Mouse (Mus musculus) embryo, embryonic 11.5 days (tissue): ENCODE data around the gene Ogg1.
"Not testable (repeated sequence)": the region's sequence is repeated elsewhere in the genome, so short reads cannot be mapped to it uniquely, and the experiment has no call there.

Experiments
- DNase-seq: peaks from one replicate; pipeline ENCODE4 v3.0.0-alpha.2; 2012; ENCODE audit warnings: low read depth, low spot score

The Ogg1 gene

GRCm38 (mm10) chr6:113331721-113332120, 4.9 kb downstream of the Ogg1 start:
- no peak for DNase-seq

GRCm38 (mm10) chr6:113332734-113333133, 6.0 kb downstream of the Ogg1 start:
- not testable (repeated sequence) for DNase-seq

- DNase-seq = no peak
Observed at GRCm38 (mm10) chr6:113333137-113333950, 6.6 kb downstream of the Ogg1 start.

- no peak for DNase-seq
Observed at GRCm38 (mm10) chr6:113334216-113334615, 7.4 kb downstream of the Ogg1 start.

- DNase-seq = no peak
Observed at GRCm38 (mm10) chr6:113336852-113337620, 10.3 kb downstream of the Ogg1 start.

- DNase-seq = no peak
Observed at GRCm38 (mm10) chr6:113341574-113341973, 14.8 kb downstream of the Ogg1 start.

- DNase-seq = no peak
Observed at GRCm38 (mm10) chr6:113342297-113342696, 15.5 kb downstream of the Ogg1 start.

- DNase-seq = peak; percentile 40
Observed at GRCm38 (mm10) chr6:113343177-113344092, 16.7 kb downstream of the Ogg1 start, which contains the start of gene Camk1. Camk1 (minus strand) TSS chr6:113343984.

GRCm38 (mm10) chr6:113344321-113344720, 17.5 kb downstream of the Ogg1 start:
- DNase-seq = no peak

GRCm38 (mm10) chr6:113346897-113347296, 20.1 kb downstream of the Ogg1 start:
- no peak for DNase-seq

GRCm38 (mm10) chr6:113350538-113350937, 23.8 kb downstream of the Ogg1 start:
- no peak for DNase-seq

GRCm38 (mm10) chr6:113351161-113351560, 24.4 kb downstream of the Ogg1 start:
- DNase-seq = no peak

GRCm38 (mm10) chr6:113351653-113352052, 24.9 kb downstream of the Ogg1 start:
- no peak for DNase-seq

GRCm38 (mm10) chr6:113352820-113353219, 26.0 kb downstream of the Ogg1 start:
- no peak for DNase-seq

- DNase-seq = no peak
Observed at GRCm38 (mm10) chr6:113353696-113354095, 26.9 kb downstream of the Ogg1 start.

- no peak for DNase-seq
Observed at GRCm38 (mm10) chr6:113361476-113361875, 34.7 kb downstream of the Ogg1 start.

GRCm38 (mm10) chr6:113362241-113362640, 35.5 kb downstream of the Ogg1 start:
- no peak for DNase-seq

GRCm38 (mm10) chr6:113364518-113365135, 37.9 kb downstream of the Ogg1 start:
- no peak for DNase-seq

- no peak for DNase-seq
Observed at GRCm38 (mm10) chr6:113366639-113367038, 39.9 kb downstream of the Ogg1 start.

GRCm38 (mm10) chr6:113367574-113367973, 40.8 kb downstream of the Ogg1 start:
- no peak for DNase-seq

- no peak for DNase-seq
Observed at GRCm38 (mm10) chr6:113368124-113368523, 41.4 kb downstream of the Ogg1 start.
